Mouse (Mus musculus): ENCODE results near the gene Lman1l. TPM values are rescaled to one million over a fixed set of nuclear protein-coding genes. Genes with fewer than 3 reads are reported as not detected.

Lman1l gene
- polyA plus RNA-seq, 1 experiment from 2014 or later: not detected

DNA sequence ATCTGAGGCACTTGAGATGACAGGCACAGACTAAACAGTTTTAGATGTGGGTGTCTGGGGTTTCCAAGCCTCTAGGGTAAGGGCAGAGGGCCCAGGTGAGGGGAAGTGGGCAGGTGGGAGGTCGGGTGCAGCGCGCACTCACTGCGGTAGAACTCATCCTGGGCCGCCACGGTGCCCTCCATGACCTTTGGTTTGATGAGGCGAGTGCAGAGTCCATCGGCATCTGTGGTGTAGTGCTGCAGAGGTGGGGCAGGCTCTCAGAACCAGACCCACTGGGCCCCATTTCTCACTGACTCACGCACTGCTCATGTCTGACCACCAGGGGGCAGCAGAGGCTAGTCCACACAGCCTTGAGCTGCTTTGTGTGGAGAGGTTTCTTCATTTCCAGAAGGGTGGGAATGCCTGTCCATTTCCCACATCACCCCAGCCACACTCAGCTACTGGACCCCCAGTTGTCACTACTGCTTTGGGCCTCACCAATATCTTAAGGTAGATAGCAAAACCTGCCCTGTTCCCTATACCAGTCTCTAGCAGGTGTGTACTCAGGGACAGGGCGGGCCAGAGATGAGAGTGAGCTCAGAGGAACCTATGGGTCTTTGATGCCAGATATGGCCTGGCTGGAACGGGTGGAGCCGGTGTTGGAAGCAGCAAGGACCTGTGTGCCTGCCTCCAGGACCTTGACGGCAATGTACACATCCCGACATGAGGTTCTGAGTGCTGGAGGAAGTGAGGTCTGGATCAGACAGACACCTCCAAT lies 8.7 kb upstream of the Lman1l start:
- peak; percentile 48 for ATAC-seq (ENCODE audit: low read depth)
- Histone ChIP-seq H3K4me3 (no peak overlapping the region), H3K36me3 (peaks cover 80% of the 10 kb centered on the region), H3K9ac (no peak overlapping the region), H3K27me3 (no peaks in the 10 kb centered on the region), H3K4me2 (no peak overlapping the region), H3K9me3 (no peaks in the 10 kb centered on the region), H3K4me1 (replicated peaks) (peaks cover 10% of the 10 kb centered on the region), H3K27ac (replicated peaks) (peak overlapping the region; percentile 35; the same call in 1 of the 2 replicates)
- WGBS: 72% methylated on average over 14 of the region's 14 CpGs

DNA sequence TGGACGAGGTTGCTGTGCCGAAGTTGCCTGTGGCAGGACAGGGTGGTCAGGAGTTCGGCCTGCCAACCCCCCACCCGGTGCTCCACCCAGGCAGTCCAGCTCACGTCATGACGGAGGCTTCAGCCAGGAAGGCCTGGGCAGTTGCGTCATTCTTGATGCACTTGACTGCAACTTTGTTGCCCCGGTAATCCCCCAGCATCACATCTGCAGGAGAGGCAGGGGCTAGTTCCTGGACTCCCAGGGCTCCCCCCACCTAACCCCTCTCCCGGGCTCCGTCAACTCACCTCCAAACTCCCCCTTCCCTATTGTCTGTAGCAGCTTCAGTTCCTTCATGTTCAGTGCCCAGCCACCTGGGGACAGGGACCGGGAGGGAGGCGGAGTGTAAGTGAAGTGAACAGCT lies 8.1 kb upstream of the Lman1l start:
- H3K4me2 ChIP-seq: no peak overlapping the region
- 93% methylated on average over 12 of the region's 12 CpGs for WGBS
- no peaks in the 10 kb centered on the region for H3K27me3 ChIP-seq
- peaks cover 85% of the 10 kb centered on the region for H3K36me3 ChIP-seq
- H3K9me3 ChIP-seq: no peaks in the 10 kb centered on the region
- H3K9ac ChIP-seq: no peak overlapping the region
- ATAC-seq (ENCODE audit: low read depth): no peak
- H3K27ac ChIP-seq (replicated peaks): no peak overlapping the region
- H3K4me3 ChIP-seq: no peak overlapping the region
- peaks cover 4% of the 10 kb centered on the region; the same call in 1 of the 2 replicates for H3K4me1 ChIP-seq (replicated peaks)

DNA sequence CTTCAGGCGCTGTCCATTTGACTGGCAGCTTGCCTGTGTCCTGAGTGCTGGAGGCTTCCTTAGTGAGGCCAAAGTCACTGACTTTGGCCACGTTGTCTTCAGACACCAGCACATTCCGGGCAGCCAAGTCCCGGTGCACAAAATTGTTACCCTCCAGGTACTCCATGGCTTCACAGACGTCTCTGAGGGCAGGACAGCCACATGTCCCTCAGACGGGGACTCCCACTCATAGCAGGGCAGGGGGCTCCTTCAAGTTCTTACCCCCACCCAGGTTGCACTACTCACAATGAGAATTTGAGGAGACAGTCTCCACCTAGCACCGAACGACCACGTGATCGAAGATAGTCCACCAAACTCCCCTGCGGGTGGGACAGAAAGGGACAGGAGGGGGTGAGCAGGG lies 7.3 kb upstream of the Lman1l start:
- Histone ChIP-seq H3K27ac (replicated peaks) (no peak overlapping the region), H3K4me1 (replicated peaks) (no peaks in the 10 kb centered on the region), H3K36me3 (peaks cover 87% of the 10 kb centered on the region), H3K9me3 (no peaks in the 10 kb centered on the region), H3K27me3 (no peaks in the 10 kb centered on the region), H3K4me2 (no peak overlapping the region), H3K4me3 (no peak overlapping the region), H3K9ac (no peak overlapping the region)
- no peak for ATAC-seq (ENCODE audit: low read depth)
- WGBS: 93% methylated on average over 11 of the region's 11 CpGs

DNA sequence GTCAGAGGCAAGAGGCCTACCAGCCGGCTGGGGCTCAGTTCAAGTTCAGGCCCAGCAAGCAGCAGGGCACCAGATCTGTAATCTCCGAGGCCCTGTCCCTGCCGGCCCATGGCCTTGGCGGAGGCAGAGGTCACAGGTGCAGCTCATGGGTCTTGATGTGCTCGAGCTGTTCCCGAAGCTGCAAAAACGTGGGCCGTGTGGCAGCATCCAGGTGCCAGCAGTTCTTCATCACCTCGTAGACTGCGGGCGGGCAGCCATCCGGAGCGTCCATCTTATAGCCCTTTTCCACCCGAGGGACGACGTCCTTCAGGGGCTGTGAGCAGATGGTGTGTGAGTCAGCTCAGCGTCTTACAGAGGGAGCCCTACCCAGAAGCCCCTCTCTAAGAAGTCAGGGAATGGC lies 6.6 kb upstream of the Lman1l start:
- no peak for ATAC-seq (ENCODE audit: low read depth)
- Histone ChIP-seq H3K4me3 (no peak overlapping the region), H3K4me1 (replicated peaks) (no peaks in the 10 kb centered on the region), H3K27ac (replicated peaks) (no peak overlapping the region), H3K36me3 (peaks cover 85% of the 10 kb centered on the region), H3K9me3 (no peaks in the 10 kb centered on the region), H3K9ac (no peak overlapping the region), H3K4me2 (no peak overlapping the region), H3K27me3 (no peaks in the 10 kb centered on the region)
- 91% methylated on average over 17 of the region's 17 CpGs for WGBS

DNA sequence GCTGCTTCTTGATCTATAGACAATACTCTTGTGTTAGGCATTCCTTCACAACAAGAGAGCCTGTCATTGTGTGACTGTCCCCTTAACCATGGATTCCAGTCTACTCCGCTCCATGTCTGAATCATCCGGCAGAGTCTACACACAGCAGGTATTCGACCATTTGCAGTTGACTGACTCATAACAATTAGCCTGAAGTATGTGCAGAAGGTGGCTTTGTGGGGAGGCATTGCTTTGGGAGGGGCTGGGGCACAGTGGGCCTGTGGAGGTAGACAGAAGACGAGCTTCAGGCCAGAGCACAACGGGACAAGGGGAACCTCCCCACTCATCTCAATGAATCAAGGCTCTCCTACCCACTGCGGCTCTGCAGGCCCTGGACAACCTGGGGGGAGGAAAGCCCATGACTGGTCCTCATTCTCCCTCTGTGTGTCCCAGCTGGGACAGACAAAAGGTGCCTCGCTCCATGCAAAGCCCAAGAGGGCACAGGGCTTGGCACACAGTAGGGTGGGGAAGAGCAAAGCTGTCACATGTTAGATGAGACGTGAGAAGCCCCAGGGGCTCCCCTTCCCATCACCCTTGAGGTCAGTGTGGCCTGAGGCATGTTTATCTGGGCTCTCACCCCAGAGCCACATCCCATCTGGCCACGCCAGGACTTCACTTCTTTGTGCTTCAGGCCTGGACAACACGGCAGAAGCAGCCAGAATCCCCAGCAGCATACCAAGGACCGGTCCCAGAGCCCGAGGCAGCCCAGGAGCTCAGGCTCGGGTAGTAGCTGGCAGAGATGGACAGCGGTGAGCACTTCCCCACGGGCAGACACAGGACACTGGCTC lies 5.3 kb upstream of the Lman1l start:
- H3K4me3 ChIP-seq: no peak overlapping the region
- peaks cover 73% of the 10 kb centered on the region for H3K36me3 ChIP-seq
- no peak overlapping the region for H3K9ac ChIP-seq
- ATAC-seq (ENCODE audit: low read depth): no peak
- H3K4me1 ChIP-seq (replicated peaks): no peaks in the 10 kb centered on the region
- no peaks in the 10 kb centered on the region for H3K9me3 ChIP-seq
- no peaks in the 10 kb centered on the region for H3K27me3 ChIP-seq
- no peak overlapping the region for H3K27ac ChIP-seq (replicated peaks)
- 76% methylated on average over 15 of the region's 15 CpGs for WGBS
- no peak overlapping the region for H3K4me2 ChIP-seq

DNA sequence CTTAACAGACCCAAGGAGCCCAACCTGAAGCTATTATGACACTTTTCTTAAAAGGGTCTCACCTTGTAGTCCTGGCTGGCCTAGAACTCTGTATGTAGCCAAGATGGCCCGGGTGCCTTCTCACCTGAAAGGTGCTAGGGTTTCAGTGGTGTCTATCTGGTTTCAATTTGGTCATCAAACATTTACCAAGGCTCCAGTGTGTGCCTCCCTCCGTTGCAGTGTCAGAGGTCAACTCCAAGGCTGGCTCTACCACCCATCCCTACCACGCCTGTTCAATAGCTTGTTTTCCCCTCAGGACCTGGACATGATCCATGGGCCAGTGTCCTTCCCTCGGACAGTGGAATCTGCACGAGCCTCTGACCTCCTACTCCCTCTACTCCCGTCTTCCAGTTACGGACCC lies 3.7 kb upstream of the Lman1l start:
- Histone ChIP-seq H3K9me3 (no peaks in the 10 kb centered on the region), H3K27me3 (no peaks in the 10 kb centered on the region), H3K9ac (no peak overlapping the region), H3K4me1 (replicated peaks) (no peaks in the 10 kb centered on the region), H3K27ac (replicated peaks) (no peak overlapping the region), H3K36me3 (peaks cover 57% of the 10 kb centered on the region), H3K4me3 (no peak overlapping the region), H3K4me2 (no peak overlapping the region)
- WGBS: 89% methylated on average over 7 of the region's 7 CpGs
- no peak for ATAC-seq (ENCODE audit: low read depth)

DNA sequence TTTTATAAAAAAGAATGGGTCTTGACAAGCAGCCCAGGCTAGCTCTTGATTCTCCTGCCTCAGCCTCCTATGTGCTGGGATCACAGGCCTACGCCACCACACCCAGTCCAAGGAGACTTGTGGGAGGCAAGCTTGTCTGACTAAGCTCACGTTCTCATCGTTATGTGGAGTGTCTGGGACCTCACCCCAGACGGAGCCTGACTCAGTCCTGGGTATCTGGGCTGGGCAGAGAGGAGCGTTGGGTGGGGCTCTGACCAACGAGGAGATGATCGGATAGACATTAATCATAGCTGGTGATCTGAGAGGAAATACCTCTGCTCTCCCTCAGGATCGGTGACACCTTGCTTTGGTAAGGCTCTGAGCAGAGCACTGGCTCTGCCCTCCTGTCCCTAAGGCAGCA lies 1.7 kb downstream of the Lman1l start:
- Histone ChIP-seq H3K36me3 (0 out of 2 replicates have a peak, but pooled peaks cover 3% of the 10 kb centered on the region), H3K9ac (no peak overlapping the region), H3K4me2 (no peak overlapping the region), H3K27ac (replicated peaks) (no peak overlapping the region), H3K9me3 (no peaks in the 10 kb centered on the region), H3K4me1 (replicated peaks) (no peaks in the 10 kb centered on the region), H3K27me3 (no peaks in the 10 kb centered on the region), H3K4me3 (no peak overlapping the region)
- ATAC-seq (ENCODE audit: low read depth): no peak
- WGBS: 78% methylated on average over 8 of the region's 8 CpGs

DNA sequence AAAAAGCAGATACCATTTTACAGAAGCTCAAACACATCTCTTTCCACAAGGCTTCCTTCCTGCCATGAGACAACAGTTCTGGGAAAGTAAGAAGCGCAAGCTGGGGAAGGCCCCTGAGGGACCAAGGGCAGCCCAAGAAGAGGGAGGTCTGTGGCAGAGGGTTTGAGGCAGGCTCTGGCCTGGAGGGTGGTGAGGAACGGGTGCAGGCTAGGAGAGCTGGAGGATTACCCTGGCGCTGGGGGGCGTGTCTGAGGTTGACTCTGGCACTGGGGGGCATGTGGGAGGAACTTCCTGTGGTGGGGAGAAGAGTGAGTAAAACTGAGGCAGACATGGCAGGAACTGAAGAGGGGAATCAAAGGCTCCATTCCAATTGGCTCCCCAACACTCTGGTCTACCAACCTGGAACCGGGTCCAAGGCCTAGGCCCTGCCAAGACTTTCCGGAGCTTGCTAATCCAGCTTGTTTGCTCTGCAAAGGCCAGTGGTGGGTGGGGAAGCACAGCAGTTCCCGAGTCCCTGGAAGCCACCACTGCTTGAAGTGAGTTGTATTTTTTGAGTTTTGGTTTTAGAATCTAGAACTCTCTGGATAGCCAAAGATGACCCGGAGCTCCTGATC lies 2.9 kb downstream of the Lman1l start:
- Histone ChIP-seq H3K4me1 (replicated peaks) (no peaks in the 10 kb centered on the region), H3K27me3 (no peaks in the 10 kb centered on the region), H3K4me3 (no peak overlapping the region), H3K9me3 (no peaks in the 10 kb centered on the region), H3K4me2 (no peak overlapping the region), H3K36me3 (no peaks in the 10 kb centered on the region), H3K27ac (replicated peaks) (no peak overlapping the region), H3K9ac (no peak overlapping the region)
- no peak for ATAC-seq (ENCODE audit: low read depth)
- 84% methylated on average over 8 of the region's 8 CpGs for WGBS

DNA sequence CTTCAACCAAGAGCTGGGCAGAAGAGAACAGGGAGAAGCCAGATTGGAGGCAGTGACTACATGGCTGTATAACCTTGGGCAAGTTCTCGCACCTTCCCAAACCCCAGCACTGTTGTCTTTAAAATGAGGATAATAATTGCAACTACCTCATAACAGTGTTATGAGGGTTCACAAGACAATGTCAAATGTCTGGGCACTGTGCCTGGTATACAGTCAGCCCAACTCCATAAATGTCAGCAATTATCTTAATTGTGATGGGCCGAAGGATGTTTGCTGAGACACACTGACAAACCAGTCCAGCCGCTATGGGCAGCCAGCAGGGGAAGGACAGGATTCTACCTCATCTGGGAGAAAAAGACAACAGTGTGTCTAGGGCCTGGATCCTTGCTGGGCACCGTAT lies 5.8 kb downstream of the Lman1l start:
- Histone ChIP-seq H3K27ac (replicated peaks) (no peak overlapping the region), H3K4me3 (no peak overlapping the region), H3K4me2 (no peak overlapping the region), H3K4me1 (replicated peaks) (no peaks in the 10 kb centered on the region), H3K27me3 (no peaks in the 10 kb centered on the region), H3K9ac (no peak overlapping the region), H3K36me3 (no peaks in the 10 kb centered on the region), H3K9me3 (no peaks in the 10 kb centered on the region)
- 85% methylated on average over 4 of the region's 4 CpGs for WGBS
- no peak for ATAC-seq (ENCODE audit: low read depth)

DNA sequence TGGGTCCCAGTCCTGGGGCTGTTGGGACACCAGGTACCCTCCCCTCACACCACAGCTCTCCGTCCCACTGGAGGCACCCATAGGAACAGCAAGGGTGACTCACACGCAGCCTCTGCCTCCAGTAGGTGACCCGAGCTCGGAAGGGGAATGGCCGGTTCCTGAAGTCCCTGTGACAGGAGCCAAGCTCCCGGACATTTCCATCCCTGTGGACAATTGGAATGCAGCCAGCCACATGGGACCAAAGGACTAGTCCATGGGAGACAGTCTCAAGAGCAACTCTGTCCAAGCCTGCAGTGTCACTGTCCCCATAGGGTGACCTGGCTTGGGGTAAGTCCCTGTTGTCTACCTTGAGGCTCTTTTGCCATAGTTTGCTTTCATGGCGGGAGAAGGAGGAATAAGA lies 6.6 kb downstream of the Lman1l start:
- no peaks in the 10 kb centered on the region for H3K4me1 ChIP-seq (replicated peaks)
- H3K9ac ChIP-seq: no peak overlapping the region
- no peaks in the 10 kb centered on the region for H3K36me3 ChIP-seq
- no peaks in the 10 kb centered on the region for H3K9me3 ChIP-seq
- WGBS: 88% methylated on average over 7 of the region's 7 CpGs
- no peak overlapping the region for H3K4me2 ChIP-seq
- no peaks in the 10 kb centered on the region for H3K27me3 ChIP-seq
- H3K27ac ChIP-seq (replicated peaks): no peak overlapping the region
- ATAC-seq (ENCODE audit: low read depth): no peak
- no peak overlapping the region for H3K4me3 ChIP-seq

DNA sequence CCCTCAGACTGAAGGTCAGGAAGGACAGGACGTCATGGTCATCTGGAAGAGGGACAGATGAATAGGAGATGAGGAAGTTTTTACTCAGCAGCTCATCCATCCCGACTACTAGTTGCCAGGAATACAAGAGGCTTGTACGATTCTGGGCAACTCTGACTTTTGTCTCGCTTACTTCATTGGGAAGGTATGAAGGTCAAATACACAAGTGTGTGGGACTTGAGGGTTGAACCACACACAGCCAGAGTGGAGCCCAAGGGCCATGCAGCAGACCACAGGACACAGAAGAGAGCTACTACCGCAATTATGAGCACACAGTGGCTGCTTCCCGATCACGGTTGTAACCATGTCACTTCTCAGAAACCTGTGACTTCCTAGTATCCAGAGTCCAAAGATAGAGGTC lies 8.0 kb downstream of the Lman1l start:
- no peak overlapping the region for H3K27ac ChIP-seq (replicated peaks)
- H3K36me3 ChIP-seq: no peaks in the 10 kb centered on the region
- no peak for ATAC-seq (ENCODE audit: low read depth)
- no peak overlapping the region for H3K4me2 ChIP-seq
- no peaks in the 10 kb centered on the region for H3K4me1 ChIP-seq (replicated peaks)
- H3K4me3 ChIP-seq: no peak overlapping the region
- WGBS: 82% methylated on average over 7 of the region's 7 CpGs
- peaks cover 7% of the 10 kb centered on the region for H3K27me3 ChIP-seq
- no peak overlapping the region for H3K9ac ChIP-seq
- no peaks in the 10 kb centered on the region for H3K9me3 ChIP-seq

DNA sequence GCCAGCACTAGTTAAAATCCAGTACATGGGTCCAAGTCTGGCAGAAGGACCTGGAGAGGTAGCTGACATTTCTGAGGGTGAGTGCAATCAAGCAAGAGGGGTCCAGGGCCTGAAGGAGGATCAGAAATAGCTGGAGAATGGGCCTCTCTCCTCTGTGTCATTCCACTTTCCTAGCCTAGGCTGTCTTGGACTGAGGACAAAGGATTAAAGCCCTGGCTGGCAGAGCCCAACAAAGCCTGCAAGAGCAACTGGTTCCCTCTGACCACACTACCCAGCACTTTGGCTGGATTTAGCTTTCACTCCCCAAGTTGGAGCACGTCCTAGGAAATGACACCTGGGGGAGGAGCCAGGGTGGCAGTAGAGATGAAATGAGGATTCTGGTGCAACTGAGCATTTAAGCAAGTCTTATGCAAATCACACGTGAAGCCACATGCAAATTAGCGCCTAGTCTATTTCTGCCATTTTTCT lies 10.2 kb downstream of the Lman1l start:
- Histone ChIP-seq H3K36me3 (no peaks in the 10 kb centered on the region), H3K9me3 (no peaks in the 10 kb centered on the region), H3K27ac (replicated peaks) (no peak overlapping the region), H3K4me2 (no peak overlapping the region), H3K4me1 (replicated peaks) (peaks cover 12% of the 10 kb centered on the region), H3K27me3 (peaks cover 28% of the 10 kb centered on the region), H3K4me3 (no peak overlapping the region), H3K9ac (no peak overlapping the region)
- WGBS: 49% methylated on average over 3 of the region's 3 CpGs
- ATAC-seq (ENCODE audit: low read depth): no peak
